Mouse (Mus musculus): Measurements from ENCODE around the gene Iqcf5. TPM values are rescaled to one million over a fixed set of nuclear protein-coding genes. Genes with fewer than 3 reads are reported as not detected.

The Iqcf5 gene
- polyA plus RNA-seq, 1 experiment from 2014 or later, result not detected

- Histone ChIP-seq H3K9ac (ENCODE audit: low read length) (no peak overlapping the region), H3K4me3 (ENCODE audit: low read length) (no peak overlapping the region), H3K27me3 (ENCODE audit: control insufficient read depth, insufficient read depth, low read length) (no peaks in the 10 kb centered on the region), H3K36me3 (ENCODE audit: control insufficient read depth, insufficient read depth) (no peaks in the 10 kb centered on the region), H3K4me2 (ENCODE audit: low read depth, low read length) (0 out of 2 replicates have a peak overlapping the region, but pooled peaks have one; percentile 29), H3K4me1 (ENCODE audit: control insufficient read depth, insufficient read depth, low read length) (peaks cover 19% of the 10 kb centered on the region), H3K9me3 (replicated peaks; ENCODE audit: control insufficient read depth, low read length) (no peaks in the 10 kb centered on the region), H3K27ac (ENCODE audit: low read length) (no peak overlapping the region)
- ATAC-seq (replicated peaks; ENCODE audit: extremely low read depth, insufficient read depth, low FRiP score), result 0 out of 2 replicates have a peak, but pooled peaks have one; percentile 3
- WGBS, result 17% methylated on average over 5 of the region's 5 CpGs
Measured at GRCm38 (mm10) chr9:106471892-106472291, 42.5 kb upstream of the Iqcf5 start.

GRCm38 (mm10) chr9:106472321-106472720, 42.1 kb upstream of the Iqcf5 start:
- 54% methylated on average over 4 of the region's 4 CpGs for WGBS
- ATAC-seq (replicated peaks; ENCODE audit: extremely low read depth, insufficient read depth, low FRiP score), result no peak
- no peaks in the 10 kb centered on the region for H3K9me3 ChIP-seq (replicated peaks; ENCODE audit: control insufficient read depth, low read length)

GRCm38 (mm10) chr9:106473081-106473752, 41.2 kb upstream of the Iqcf5 start:
- Histone ChIP-seq H3K27ac (ENCODE audit: low read length) (no peak overlapping the region), H3K9ac (ENCODE audit: low read length) (no peak overlapping the region), H3K4me2 (ENCODE audit: low read depth, low read length) (no peak overlapping the region), H3K9me3 (replicated peaks; ENCODE audit: control insufficient read depth, low read length) (no peaks in the 10 kb centered on the region), H3K4me1 (ENCODE audit: control insufficient read depth, insufficient read depth, low read length) (peaks cover 26% of the 10 kb centered on the region), H3K27me3 (ENCODE audit: control insufficient read depth, insufficient read depth, low read length) (no peaks in the 10 kb centered on the region), H3K4me3 (ENCODE audit: low read length) (no peak overlapping the region), H3K36me3 (ENCODE audit: control insufficient read depth, insufficient read depth) (no peaks in the 10 kb centered on the region)
- ATAC-seq (replicated peaks; ENCODE audit: extremely low read depth, insufficient read depth, low FRiP score), result no peak
- 91% methylated on average over 16 of the region's 16 CpGs for WGBS

More at GRCm38 (mm10) chr9:106472321-106472720, 42.1 kb upstream of the Iqcf5 start:
- H3K27me3 ChIP-seq (ENCODE audit: control insufficient read depth, insufficient read depth, low read length), result no peaks in the 10 kb centered on the region
- H3K4me2 ChIP-seq (ENCODE audit: low read depth, low read length), result no peak overlapping the region
- peak overlapping the region; percentile 20; the same call in 1 of the 2 replicates for H3K27ac ChIP-seq (ENCODE audit: low read length)
- H3K36me3 ChIP-seq (ENCODE audit: control insufficient read depth, insufficient read depth), result no peaks in the 10 kb centered on the region
- no peak overlapping the region for H3K4me3 ChIP-seq (ENCODE audit: low read length)
- H3K9ac ChIP-seq (ENCODE audit: low read length), result no peak overlapping the region
- peaks cover 19% of the 10 kb centered on the region for H3K4me1 ChIP-seq (ENCODE audit: control insufficient read depth, insufficient read depth, low read length)

- WGBS, result 81% methylated on average over 5 of the region's 5 CpGs
- Histone ChIP-seq H3K4me2 (ENCODE audit: low read depth, low read length) (no peak overlapping the region), H3K9ac (ENCODE audit: low read length) (no peak overlapping the region), H3K36me3 (ENCODE audit: control insufficient read depth, insufficient read depth) (no peaks in the 10 kb centered on the region), H3K27me3 (ENCODE audit: control insufficient read depth, insufficient read depth, low read length) (no peaks in the 10 kb centered on the region), H3K27ac (ENCODE audit: low read length) (no peak overlapping the region), H3K9me3 (replicated peaks; ENCODE audit: control insufficient read depth, low read length) (no peaks in the 10 kb centered on the region), H3K4me1 (ENCODE audit: control insufficient read depth, insufficient read depth, low read length) (peaks cover 27% of the 10 kb centered on the region), H3K4me3 (ENCODE audit: low read length) (no peak overlapping the region)
- ATAC-seq (replicated peaks; ENCODE audit: extremely low read depth, insufficient read depth, low FRiP score), result no peak
Measured at GRCm38 (mm10) chr9:106473753-106474105, 40.6 kb upstream of the Iqcf5 start.

- 5% methylated on average over 6 of the region's 6 CpGs for WGBS
- Histone ChIP-seq H3K4me2 (ENCODE audit: low read depth, low read length) (no peak overlapping the region), H3K27me3 (ENCODE audit: control insufficient read depth, insufficient read depth, low read length) (no peaks in the 10 kb centered on the region), H3K4me3 (ENCODE audit: low read length) (no peak overlapping the region), H3K36me3 (ENCODE audit: control insufficient read depth, insufficient read depth) (no peaks in the 10 kb centered on the region), H3K4me1 (ENCODE audit: control insufficient read depth, insufficient read depth, low read length) (peaks cover 27% of the 10 kb centered on the region), H3K9ac (ENCODE audit: low read length) (no peak overlapping the region; the same call in 1 of the 2 replicates), H3K27ac (ENCODE audit: low read length) (no peak overlapping the region), H3K9me3 (replicated peaks; ENCODE audit: control insufficient read depth, low read length) (no peaks in the 10 kb centered on the region)
- ATAC-seq (replicated peaks; ENCODE audit: extremely low read depth, insufficient read depth, low FRiP score), result no peak
Measured at GRCm38 (mm10) chr9:106474456-106474855, 39.9 kb upstream of the Iqcf5 start.

- ATAC-seq (replicated peaks; ENCODE audit: extremely low read depth, insufficient read depth, low FRiP score), result no peak
- H3K9me3 ChIP-seq (replicated peaks; ENCODE audit: control insufficient read depth, low read length), result no peaks in the 10 kb centered on the region
- no peaks in the 10 kb centered on the region for H3K36me3 ChIP-seq (ENCODE audit: control insufficient read depth, insufficient read depth)
- no peak overlapping the region for H3K4me3 ChIP-seq (ENCODE audit: low read length)
- no peak overlapping the region for H3K4me2 ChIP-seq (ENCODE audit: low read depth, low read length)
- 72% methylated on average over 7 of the region's 7 CpGs for WGBS
- no peaks in the 10 kb centered on the region for H3K27me3 ChIP-seq (ENCODE audit: control insufficient read depth, insufficient read depth, low read length)
- peaks cover 27% of the 10 kb centered on the region for H3K4me1 ChIP-seq (ENCODE audit: control insufficient read depth, insufficient read depth, low read length)
- H3K27ac ChIP-seq (ENCODE audit: low read length), result no peak overlapping the region
- H3K9ac ChIP-seq (ENCODE audit: low read length), result no peak overlapping the region
Measured at GRCm38 (mm10) chr9:106475046-106475445, 39.3 kb upstream of the Iqcf5 start.

- peak within 1 kb of the TSS; percentile 78 for H3K27ac ChIP-seq (ENCODE audit: low read length)
- peaks cover 2% of the 10 kb centered on the region; the same call in 1 of the 2 replicates for H3K36me3 ChIP-seq (ENCODE audit: control insufficient read depth, insufficient read depth)
- H3K27me3 ChIP-seq (ENCODE audit: control insufficient read depth, insufficient read depth, low read length), result no peaks in the 10 kb centered on the region
- peak within 1 kb of the TSS; percentile 63 for H3K4me2 ChIP-seq (ENCODE audit: low read depth, low read length)
- H3K9ac ChIP-seq (ENCODE audit: low read length), result peak within 1 kb of the TSS; percentile 64
- H3K4me1 ChIP-seq (ENCODE audit: control insufficient read depth, insufficient read depth, low read length), result peaks cover 27% of the 10 kb centered on the region
- no peak for ATAC-seq (replicated peaks; ENCODE audit: extremely low read depth, insufficient read depth, low FRiP score)
- H3K4me3 ChIP-seq (ENCODE audit: low read length), result peak within 1 kb of the TSS; percentile 34
- no peaks in the 10 kb centered on the region for H3K9me3 ChIP-seq (replicated peaks; ENCODE audit: control insufficient read depth, low read length)
- WGBS, result 80% methylated on average over 10 of the region's 10 CpGs
Measured at GRCm38 (mm10) chr9:106475663-106476001, 38.7 kb upstream of the Iqcf5 start, which contains the start of gene Rrp9. Gene Rrp9 (plus strand): TSS chr9:106475963.

GRCm38 (mm10) chr9:106476002-106476923, 38.1 kb upstream of the Iqcf5 start:
- Histone ChIP-seq H3K36me3 (ENCODE audit: control insufficient read depth, insufficient read depth) (peaks cover 7% of the 10 kb centered on the region), H3K4me2 (ENCODE audit: low read depth, low read length) (peak overlapping the region; percentile 63), H3K27me3 (ENCODE audit: control insufficient read depth, insufficient read depth, low read length) (no peaks in the 10 kb centered on the region), H3K4me1 (ENCODE audit: control insufficient read depth, insufficient read depth, low read length) (peaks cover 27% of the 10 kb centered on the region), H3K9me3 (replicated peaks; ENCODE audit: control insufficient read depth, low read length) (no peaks in the 10 kb centered on the region), H3K27ac (ENCODE audit: low read length) (peak overlapping the region; percentile 78), H3K9ac (ENCODE audit: low read length) (peak overlapping the region; percentile 64), H3K4me3 (ENCODE audit: low read length) (peak overlapping the region; percentile 34)
- 21% methylated on average over 16 of the region's 16 CpGs for WGBS
- ATAC-seq (replicated peaks; ENCODE audit: extremely low read depth, insufficient read depth, low FRiP score), result peak; percentile 13

All from heart, embryonic 16.5 days (tissue).